24 mouse cellular contexts compared by ENCODE assay signal in the genomic region with DNA sequence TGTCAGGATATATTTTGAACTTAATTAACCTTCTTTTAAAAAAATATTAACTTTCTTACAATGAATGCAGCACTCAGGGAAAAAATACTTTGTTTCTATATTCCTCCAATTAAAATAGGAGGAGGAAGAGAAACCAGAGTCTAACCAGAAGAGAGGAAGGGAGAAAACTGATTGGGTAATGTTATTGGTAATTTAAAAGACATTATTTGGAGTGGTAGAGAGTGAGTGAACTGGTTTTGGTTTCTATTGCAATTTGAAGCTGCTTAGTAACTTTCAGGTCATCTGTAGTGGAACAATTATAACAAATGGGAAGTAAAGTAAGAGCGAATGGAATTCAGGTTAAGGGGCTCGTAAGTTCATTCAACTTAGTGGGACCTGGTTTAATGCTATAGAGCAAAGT.
DNase-seq lines count a peak whose midpoint lies in the region; ATAC-seq and TF ChIP-seq lines count a peak whose summit lies in the region.
"Had no signal": no experiment of that assay in that cellular context is flagged by ENCODE, and none has a peak within 500 bp of the region (broad histone marks: within the 10 kb centered on the region; RNA-seq: fewer than 3 reads in every experiment).

No protein-coding gene starts in this region.

- H3K9ac ChIP-seq in liver, adult 2 months (ENCODE audit: low read depth, low read length): no peak overlapping the region
- H3K9ac ChIP-seq: embryonic facial prominence, embryonic 13.5 days; embryonic facial prominence, embryonic 15.5 days; forebrain, embryonic 12.5 days had no signal

- TF ChIP-seq CTCF in liver, adult 2 months (IDR thresholded peaks at IDR 0.05; ENCODE audit: low read depth, low read length): no peak

- TF ChIP-seq POLR2A in liver, adult 2 months (IDR thresholded peaks at IDR 0.05; ENCODE audit: extremely low read depth, insufficient read depth, low read length): no peak

- 88% methylated on average over 2 of the region's 2 CpGs for WGBS in liver, adult 2 months

- H3K27ac ChIP-seq in liver, adult 2 months (replicated peaks; ENCODE audit: insufficient read depth, low read depth, low read length): no peak overlapping the region
- H3K27ac ChIP-seq: embryonic facial prominence, embryonic 13.5 days; embryonic facial prominence, embryonic 15.5 days; forebrain, embryonic 10.5 days; forebrain, embryonic 12.5 days had no signal

- DNase-seq in liver, adult 2 months (ENCODE audit: extremely low read depth, low read depth, low spot score): peak; percentile 13
- no peak for DNase-seq in liver
- DNase-seq in adrenal gland, postnatal 4 days (ENCODE audit: low spot score in 2 of 2): no peak
- DNase-seq in lung, adult 18-20 months: no peak
- DNase-seq: adrenal gland, adult 8-10 months; adrenal gland, postnatal 14 days; adrenal gland, postnatal 36 days; cerebellum, adult 11-12 months; cerebellum, adult 2 months; cerebellum, adult 9-10 months; cerebellum, postnatal 10 days; cerebellum, postnatal 25 days; embryo, embryonic 11 days had no signal

- H3K4me3 ChIP-seq in liver, adult 2 months (ENCODE audit: insufficient read depth, low read depth, low read length): no peak overlapping the region
- H3K4me3 ChIP-seq: embryonic facial prominence, embryonic 13.5 days; embryonic facial prominence, embryonic 15.5 days; erythroblast, embryonic 14.5 days; forebrain, embryonic 10.5 days; forebrain, embryonic 12.5 days had no signal

- H3K79me2 ChIP-seq in liver, adult 2 months (ENCODE audit: control insufficient read depth, insufficient read depth, low read length): no peaks in the 10 kb centered on the region

- no peaks in the 10 kb centered on the region for H3K27me3 ChIP-seq in liver, adult 2 months (ENCODE audit: control insufficient read depth, insufficient read depth, low read length)
- H3K27me3 ChIP-seq: embryonic facial prominence, embryonic 13.5 days; embryonic facial prominence, embryonic 15.5 days; forebrain, embryonic 12.5 days had no signal

- H3K36me3 ChIP-seq in liver, adult 2 months (ENCODE audit: control insufficient read depth, insufficient read depth, low read length): no peaks in the 10 kb centered on the region
- H3K36me3 ChIP-seq: embryonic facial prominence, embryonic 13.5 days; embryonic facial prominence, embryonic 15.5 days; forebrain, embryonic 10.5 days; forebrain, embryonic 12.5 days had no signal

- H3K4me1 ChIP-seq in liver, adult 2 months (ENCODE audit: control insufficient read depth, insufficient read depth, low read length): no peaks in the 10 kb centered on the region
- H3K4me1 ChIP-seq: embryonic facial prominence, embryonic 13.5 days; embryonic facial prominence, embryonic 15.5 days; forebrain, embryonic 10.5 days; forebrain, embryonic 12.5 days had no signal

- ATAC-seq in common myeloid progenitor, adult 5-6 weeks (replicated peaks; ENCODE audit: low read depth, poor library complexity, severe bottlenecking): peak; percentile 62; the same call in 1 of the 2 replicates
- peak; percentile 85 for ATAC-seq in megakaryocyte, adult 5-6 weeks (ENCODE audit: poor library complexity, severe bottlenecking)
- peak; percentile 47; the same call in 1 of the 2 replicates for ATAC-seq in monocyte, adult 5-6 weeks (replicated peaks; ENCODE audit: insufficient number of reproducible peaks, low FRiP score, low TSS enrichment, poor library complexity, severe bottlenecking)
- ATAC-seq in CD4-positive, CD25-positive, alpha-beta regulatory T cell, adult 4 months: no peak
- ATAC-seq: forebrain, embryonic 14.5 days; forebrain, embryonic 16.5 days had no signal
